Mouse (Mus musculus): ENCODE data around the gene 4933428M09Rik.
"Not testable (repeated sequence)": the region's sequence is repeated elsewhere in the genome, so short reads cannot be mapped to it uniquely, and the experiment has no call there.

Gene 4933428M09Rik

GRCm38 (mm10) chrX:139178928-139179327, at the start of gene 4933428M09Rik:
Gene 4933428M09Rik, plus strand, starts transcription at chrX:139179228.
- DNase-seq = no peak

- DNase-seq = no peak
Measured at GRCm38 (mm10) chrX:139134031-139134430, 45.0 kb upstream of the 4933428M09Rik start.

- DNase-seq = not testable (repeated sequence)
Measured at GRCm38 (mm10) chrX:139191506-139191905, 12.5 kb downstream of the 4933428M09Rik start.

DNA sequence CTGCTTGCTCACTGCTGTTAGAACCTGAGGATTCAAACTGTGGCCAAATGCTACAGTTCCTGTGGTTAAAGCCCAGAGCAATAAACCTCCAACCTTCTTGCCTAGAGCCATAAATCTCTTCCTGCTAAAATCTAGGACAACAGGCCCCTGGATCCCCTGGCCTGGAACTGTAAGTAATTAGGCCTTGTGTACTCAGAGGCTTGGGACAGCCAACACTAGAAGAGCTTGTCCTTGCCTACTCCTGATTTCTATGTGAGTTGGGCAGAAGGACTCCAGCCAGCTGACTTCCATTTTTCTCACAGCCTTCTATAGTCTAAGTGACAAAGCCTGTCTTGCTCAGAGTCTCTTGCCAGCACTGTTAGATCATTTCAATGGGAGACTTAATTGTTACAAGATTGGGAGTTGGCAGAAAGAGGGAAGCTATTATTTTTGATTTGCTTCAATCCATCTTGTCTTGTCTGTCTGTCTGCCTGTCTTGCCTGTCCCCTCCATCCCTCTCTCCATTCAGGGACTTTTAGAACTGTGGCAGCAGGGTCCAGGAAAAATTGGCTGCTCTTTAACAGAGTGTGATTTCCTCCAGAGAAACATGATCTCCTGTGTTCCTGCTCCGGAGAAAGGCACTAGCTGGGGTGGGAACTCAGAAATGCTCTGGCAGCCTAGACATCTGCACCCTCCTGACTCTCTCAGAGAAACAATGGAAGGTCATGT, 15.7 kb downstream of the 4933428M09Rik start:
- no peak for DNase-seq

GRCm38 (mm10) chrX:139209191-139209828, 30.3 kb downstream of the 4933428M09Rik start:
- not testable (repeated sequence) for DNase-seq

DNA sequence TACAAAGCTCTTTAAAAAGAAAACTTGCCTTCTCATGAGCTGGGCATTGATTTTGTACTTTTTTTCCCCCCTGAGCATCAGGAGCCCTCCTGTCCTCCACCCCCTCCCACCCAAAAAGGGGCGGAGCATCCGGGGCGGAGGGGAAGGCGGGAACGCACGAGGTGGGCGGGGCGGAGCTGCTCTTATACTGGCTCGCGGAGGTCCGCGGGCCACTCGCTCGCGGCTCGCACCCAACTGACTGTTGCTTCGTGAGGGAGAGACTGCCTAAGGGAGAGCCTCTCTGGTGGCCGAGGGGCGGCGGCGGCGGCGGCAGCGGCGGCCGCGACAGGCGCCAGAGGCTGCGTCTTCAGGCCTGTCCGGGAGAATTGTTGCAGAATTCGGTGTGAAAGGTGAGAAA, 30.8 kb downstream of the 4933428M09Rik start, which contains the start of gene Mum1l1:
Gene Mum1l1, plus strand, starts transcription at position 214 of the 397 bp plus-strand sequence.
- DNase-seq = peak; percentile 53

DNA sequence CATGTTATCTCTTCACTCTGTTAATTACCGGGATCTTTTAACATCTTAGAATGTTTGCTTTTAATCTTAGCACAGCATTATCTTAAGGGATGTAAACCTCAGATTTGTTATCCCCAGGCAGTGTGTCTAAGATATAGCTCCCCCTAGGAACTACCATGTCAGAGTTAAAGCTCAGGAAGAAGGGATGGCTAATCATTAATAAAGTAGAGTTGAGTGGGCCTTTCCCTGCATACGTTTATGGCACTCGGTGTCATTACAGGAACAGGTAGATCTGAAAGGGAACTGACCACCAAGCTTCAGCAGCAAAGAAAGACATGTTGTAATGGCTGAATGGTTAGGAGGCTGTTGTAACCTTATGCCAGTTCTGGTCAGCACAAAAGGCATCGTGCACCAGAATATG, 35.7 kb downstream of the 4933428M09Rik start:
- DNase-seq = no peak

- DNase-seq = no peak
Measured at GRCm38 (mm10) chrX:139216409-139216808, 37.4 kb downstream of the 4933428M09Rik start.

DNA sequence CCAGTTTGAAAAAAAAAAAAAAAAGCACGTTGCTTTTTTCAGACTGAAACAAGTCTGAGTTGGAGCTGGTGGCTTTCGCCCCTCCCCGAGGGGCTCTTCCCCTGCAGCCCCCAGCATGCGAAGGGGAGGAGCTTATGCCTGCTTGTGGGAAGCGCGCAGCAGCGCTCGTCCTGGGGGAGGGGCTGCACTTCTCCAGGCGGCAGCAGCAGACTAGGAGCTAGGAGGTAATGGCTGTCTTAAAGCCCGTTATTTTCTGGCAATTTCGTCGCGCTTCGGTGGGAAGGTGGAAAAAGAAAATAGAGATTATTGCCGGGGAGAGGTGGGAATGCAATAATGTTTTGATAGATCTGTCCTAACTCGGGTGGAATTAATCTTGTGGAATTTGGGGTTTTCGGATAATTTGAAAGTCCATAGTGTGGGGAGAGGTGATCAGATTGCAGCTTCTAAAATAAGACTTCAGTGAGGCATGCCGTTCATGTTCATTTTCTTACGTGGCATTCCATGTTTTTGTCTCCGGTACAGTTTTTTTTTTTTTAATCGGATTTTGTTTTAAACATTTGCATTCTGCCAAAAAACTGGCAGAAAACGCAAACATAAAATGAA, 38.1 kb downstream of the 4933428M09Rik start:
- DNase-seq = peak; percentile 12

DNA sequence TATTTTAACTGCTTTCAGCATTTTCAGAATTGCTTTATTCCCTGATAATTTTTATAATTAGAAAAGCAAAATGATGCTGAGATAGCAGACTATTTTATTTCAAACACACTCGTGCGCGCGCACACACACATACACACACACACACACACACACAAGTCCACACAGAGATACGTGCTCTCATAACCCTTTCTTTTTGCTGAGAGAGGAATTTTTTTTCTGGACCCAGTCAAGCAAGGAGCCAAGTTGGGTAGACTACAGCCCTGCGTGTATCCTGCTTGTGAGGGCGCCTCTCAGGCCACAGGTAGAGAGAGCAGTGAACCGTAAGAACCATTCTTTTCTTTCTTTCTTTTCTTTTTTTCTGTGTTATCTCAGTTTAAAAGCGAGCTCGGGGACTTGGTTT, 38.7 kb downstream of the 4933428M09Rik start:
- DNase-seq = peak; percentile 54

DNA sequence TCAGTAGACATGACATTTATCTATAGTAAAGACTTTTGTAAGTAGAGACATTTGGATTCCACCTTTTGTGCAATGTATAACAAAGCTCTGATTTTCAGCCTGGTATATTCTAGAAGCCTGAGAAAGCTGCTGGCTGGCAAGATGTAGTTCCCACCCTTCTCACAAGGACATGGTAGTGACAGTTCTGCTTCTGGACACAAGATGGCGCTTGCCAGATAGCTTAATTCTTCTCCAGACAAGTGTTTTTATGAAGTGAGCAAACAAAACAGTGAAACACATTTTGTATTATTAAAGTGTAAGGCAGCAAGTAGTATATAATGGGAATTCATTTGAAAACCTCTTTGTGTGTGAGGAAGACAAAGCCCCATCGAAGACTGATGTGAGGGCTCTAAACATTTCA, 40.0 kb downstream of the 4933428M09Rik start:
- peak; percentile 59 for DNase-seq

GRCm38 (mm10) chrX:139220830-139221229, 41.8 kb downstream of the 4933428M09Rik start:
- no peak for DNase-seq

DNA sequence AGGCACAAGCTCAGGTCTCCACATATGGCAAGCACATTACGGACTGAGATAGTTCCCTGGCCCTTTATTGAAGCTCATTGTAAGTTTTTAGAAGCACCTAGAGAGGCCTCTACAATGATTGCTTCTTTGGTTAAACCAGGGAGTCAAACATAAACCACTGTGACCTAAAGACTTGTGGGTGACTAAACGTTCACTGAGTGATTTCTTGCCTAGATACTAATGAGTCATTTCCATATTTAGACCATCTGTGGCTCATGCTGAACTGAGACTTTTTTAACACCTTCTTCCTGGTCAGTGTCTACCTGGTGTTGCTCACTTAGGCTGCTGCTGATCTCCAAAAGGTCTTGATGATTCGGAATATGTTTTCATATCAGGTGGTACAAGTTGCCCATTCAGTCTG, 42.9 kb downstream of the 4933428M09Rik start:
- no peak for DNase-seq

All from kidney, adult 9 months (tissue).